Mouse (Mus musculus) embryonic facial prominence, embryonic 14.5 days (tissue): ENCODE data around the gene Nsd1. TPM values are rescaled to one million over a fixed set of nuclear protein-coding genes. Genes with fewer than 3 reads are reported as not detected.

Experiments used
- ATAC-seq: fragments of 200-750 bp; cut with Nextera tagmentation; 2 replicates; pipeline ENCODE4 v1.8.0; 2017; ENCODE audit warnings: low read depth, moderate number of reproducible peaks, moderate TSS enrichment
- DNase-seq: peaks from one replicate; pipeline ENCODE4 v3.0.0-alpha.2; 2015; ENCODE audit warnings: low spot score
- H3K27ac ChIP-seq: fragments of 300-500 bp; sonication (generic); replicated peaks from 2 replicates; pipeline ENCODE4 v1.5.1; 2014; ENCODE audit warnings: low read depth, mild to moderate bottlenecking, low read length, moderate library complexity
- H3K27me3 ChIP-seq: fragments of 300-500 bp; sonication (generic); replicated peaks from 2 replicates; pipeline ENCODE4 v1.6.1; 2014; ENCODE audit warnings: low read length; ENCODE audit not compliant: control insufficient read depth, insufficient read depth
- H3K36me3 ChIP-seq: fragments of 300-500 bp; sonication (generic); 2 replicates; pipeline ENCODE4 v1.6.1; 2014; ENCODE audit warnings: low read length, mixed read lengths; ENCODE audit not compliant: control insufficient read depth, insufficient read depth
- H3K4me1 ChIP-seq: fragments of 300-500 bp; sonication (generic); 2 replicates; pipeline ENCODE4 v1.6.1; 2014; ENCODE audit warnings: antibody characterized with exemption, low read length; ENCODE audit not compliant: control insufficient read depth, insufficient read depth
- H3K4me2 ChIP-seq: fragments of 300-500 bp; sonication (generic); 2 replicates; pipeline ENCODE4 v1.6.1; 2014; ENCODE audit warnings: low read depth, mild to moderate bottlenecking, low read length, moderate library complexity, mixed read lengths
- H3K4me3 ChIP-seq: fragments of 300-500 bp; sonication (generic); 2 replicates; pipeline ENCODE4 v1.5.1; 2014; ENCODE audit warnings: low read depth, mild to moderate bottlenecking, low read length
- H3K9ac ChIP-seq: fragments of 300-500 bp; sonication (generic); 2 replicates; pipeline ENCODE4 v1.6.1; 2014; ENCODE audit warnings: low read depth, mild to moderate bottlenecking, low read length, moderate library complexity, mixed read lengths
- H3K9me3 ChIP-seq: fragments of 300-500 bp; sonication (generic); 2 replicates; pipeline ENCODE4 v1.6.1; 2016; ENCODE audit warnings: low read length; ENCODE audit not compliant: control insufficient read depth
- WGBS: fragments of 180-500 bp; shearing (Covaris S2); extraction: QIAGEN DNeasy Blood & Tissue Kit; methylation state at CpG from one replicate; pipeline ENCODE4 v1.1.7; 2014; 5-methylcytosine and 5-hydroxymethylcytosine counted together
- polyA plus RNA-seq: library from polyadenylated mRNA; unstranded; fragments of >200 nt; fragmentation: Nextera tagmentation; extraction: Ambion mirVana; gene quantifications from 2 replicates; pipeline ENCODE4 v1.2.1, GENCODE M21; 2014

Gene Nsd1
- polyA plus RNA-seq, 1 experiment from 2014 or later = 55.0 TPM

- peak; percentile 8; the same call in 1 of the 2 replicates for ATAC-seq
- 1% methylated on average over 32 of the region's 32 CpGs for WGBS
Observed at GRCm38 (mm10) chr13:55361974-55362452, 152.4 kb downstream of the Nsd1 start.

GRCm38 (mm10) chr13:55362453-55363060 is 153.0 kb downstream of the Nsd1 start, which contains the start of gene Lman2:
Gene Lman2, minus strand, starts transcription at chr13:55362783.
- Histone ChIP-seq H3K4me2 (peak within 1 kb of the TSS; percentile 89), H3K27me3 (no peaks in the 10 kb centered on the region), H3K9ac (peak within 1 kb of the TSS; percentile 92), H3K36me3 (peaks cover 33% of the 10 kb centered on the region), H3K4me1 (peaks cover 14% of the 10 kb centered on the region), H3K27ac (peak within 1 kb of the TSS; percentile 88), H3K4me3 (peak within 1 kb of the TSS; percentile 87), H3K9me3 (no peaks in the 10 kb centered on the region)
- WGBS = 1% methylated on average over 31 of the region's 35 CpGs
- DNase-seq = peak; percentile 100
- ATAC-seq = peak; percentile 99

More at GRCm38 (mm10) chr13:55361974-55362452, 152.4 kb downstream of the Nsd1 start:
- peak overlapping the region; percentile 88 for H3K27ac ChIP-seq
- no peaks in the 10 kb centered on the region for H3K27me3 ChIP-seq
- peaks cover 39% of the 10 kb centered on the region for H3K36me3 ChIP-seq
- no peaks in the 10 kb centered on the region for H3K9me3 ChIP-seq
- H3K9ac ChIP-seq = peak overlapping the region; percentile 92
- H3K4me2 ChIP-seq = peak overlapping the region; percentile 89
- no peak for DNase-seq
- peaks cover 14% of the 10 kb centered on the region for H3K4me1 ChIP-seq
- peak overlapping the region; percentile 87 for H3K4me3 ChIP-seq

Other genes starting within 250 kb of the Nsd1 start
- gene Hk3, start 188.4 kb upstream of the Nsd1 start, polyA plus RNA-seq = 1.8 and 2.1 TPM in 2 replicates
- 27.5 and 29.9 TPM in 2 replicates for gene Uimc1, start 109.5 kb upstream of the Nsd1 start, polyA plus RNA-seq
- 21.3 and 26.2 TPM in 2 replicates for gene Zfp346, start 104.5 kb upstream of the Nsd1 start, polyA plus RNA-seq
- gene Gm17617, start 76.2 kb upstream of the Nsd1 start, polyA plus RNA-seq = not detected in 2 replicates
- 16.4 and 19.9 TPM in 2 replicates for gene Fgfr4, start 57.1 kb upstream of the Nsd1 start, polyA plus RNA-seq
- 413 and 451 TPM in 2 replicates for gene Prelid1, start 110.7 kb downstream of the Nsd1 start, polyA plus RNA-seq
- gene Rab24, start 112.2 kb downstream of the Nsd1 start, polyA plus RNA-seq = 92.1 and 102 TPM in 2 replicates
- gene Mxd3, start 120.0 kb downstream of the Nsd1 start, polyA plus RNA-seq = 36.0 and 39.4 TPM in 2 replicates
- 102 and 105 TPM in 2 replicates for gene Lman2, start 153.0 kb downstream of the Nsd1 start, polyA plus RNA-seq
- 1.3 and 3.3 TPM in 2 replicates for gene Rgs14, start 159.9 kb downstream of the Nsd1 start, polyA plus RNA-seq
- not detected in 2 replicates for gene Slc34a1, start 188.4 kb downstream of the Nsd1 start, polyA plus RNA-seq
- gene Pfn3, start 205.4 kb downstream of the Nsd1 start, polyA plus RNA-seq = 0.70 TPM in 1 of 2 replicates, not detected in the other
- gene F12, start 217.0 kb downstream of the Nsd1 start, polyA plus RNA-seq = not detected in 2 replicates
- 44.0 and 46.6 TPM in 2 replicates for gene Grk6, start 235.3 kb downstream of the Nsd1 start, polyA plus RNA-seq